Mouse (Mus musculus) CD4-positive naive resting alpha-beta T cell, adult 76 days (primary cell): ENCODE results near the gene Slc26a3. TPM values are rescaled to one million over a fixed set of nuclear protein-coding genes. Genes with fewer than 3 reads are reported as not detected.

Experiments used
- total RNA-seq: library from RNA; stranded (reverse); gene quantifications from one replicate; pipeline ENCODE4 v1.2.4, GENCODE M21; 2023

The Slc26a3 gene
- not detected for total RNA-seq

DNA sequence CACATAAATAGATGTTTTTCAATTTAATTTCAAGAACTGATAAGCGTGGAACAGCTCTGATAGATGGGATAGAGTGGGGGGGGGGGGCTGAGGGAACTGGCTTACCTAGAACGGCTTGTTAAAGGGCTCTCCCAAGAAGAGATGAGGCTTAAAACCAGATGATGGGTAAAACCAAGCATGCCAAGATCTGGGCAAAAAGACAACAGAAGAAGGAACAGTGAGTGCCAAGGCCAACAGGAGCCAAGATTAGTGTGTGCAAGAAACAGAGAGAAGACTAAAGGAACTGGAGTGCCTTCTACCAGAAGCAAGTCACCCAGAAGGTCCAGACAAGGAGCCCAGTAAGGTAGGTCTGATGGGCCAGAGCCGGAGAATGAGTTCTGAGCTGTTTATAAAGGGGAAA lies at the start of gene Slc26a3:
Gene Slc26a3, plus strand, starts transcription at position 301 of the 400 bp plus-strand sequence.

DNA sequence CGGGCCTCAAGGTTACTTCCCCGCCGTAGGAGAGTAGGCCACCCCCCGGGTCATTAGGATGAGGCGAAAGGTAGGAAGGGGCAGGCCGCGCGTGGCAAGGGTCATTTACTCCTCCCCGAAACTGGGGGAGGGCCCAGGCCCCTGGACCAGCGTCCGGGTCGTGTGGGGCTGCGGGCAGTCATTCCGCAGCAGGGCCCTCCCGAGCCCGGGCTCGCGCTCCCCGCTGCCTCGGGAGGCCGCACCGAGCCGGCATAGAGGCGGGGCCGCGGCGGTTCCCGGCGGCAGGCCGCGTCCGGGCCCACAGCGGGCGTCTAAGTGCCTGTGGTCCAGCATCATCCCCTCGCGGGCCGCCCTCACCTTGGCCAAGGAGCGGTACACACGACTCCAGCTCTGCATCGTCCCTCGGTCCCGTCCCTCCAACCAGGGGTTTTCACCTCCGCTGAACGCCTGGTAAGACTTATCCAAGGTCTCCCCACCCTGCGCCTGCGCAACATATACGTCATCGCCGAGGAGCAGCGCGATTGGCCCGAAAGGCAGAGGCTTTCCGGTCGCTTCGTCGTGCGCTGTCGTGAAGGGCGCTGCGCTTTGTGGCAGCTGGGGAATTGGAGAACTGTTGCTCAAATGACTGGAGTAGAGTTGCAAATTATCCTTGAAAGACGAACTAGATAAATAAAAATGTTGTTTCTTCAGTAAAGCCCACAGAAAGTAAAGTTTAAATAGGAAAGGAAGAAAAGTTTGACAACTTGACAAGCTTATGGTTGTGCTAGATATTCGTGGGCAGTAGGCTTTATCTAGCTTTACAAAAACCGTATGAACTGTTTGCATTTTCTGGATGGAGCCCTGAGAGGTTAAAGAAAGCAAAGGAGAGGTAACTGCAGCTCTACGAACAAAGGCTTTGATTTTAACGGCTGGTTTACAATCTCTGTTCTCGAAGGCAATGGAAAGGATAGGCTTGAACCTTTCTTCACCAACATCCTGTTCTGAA lies 39.4 kb upstream of the Slc26a3 start, which contains the start of gene Dld:
Gene Dld, minus strand, starts transcription at position 510 of the 985 bp plus-strand sequence.

DNA sequence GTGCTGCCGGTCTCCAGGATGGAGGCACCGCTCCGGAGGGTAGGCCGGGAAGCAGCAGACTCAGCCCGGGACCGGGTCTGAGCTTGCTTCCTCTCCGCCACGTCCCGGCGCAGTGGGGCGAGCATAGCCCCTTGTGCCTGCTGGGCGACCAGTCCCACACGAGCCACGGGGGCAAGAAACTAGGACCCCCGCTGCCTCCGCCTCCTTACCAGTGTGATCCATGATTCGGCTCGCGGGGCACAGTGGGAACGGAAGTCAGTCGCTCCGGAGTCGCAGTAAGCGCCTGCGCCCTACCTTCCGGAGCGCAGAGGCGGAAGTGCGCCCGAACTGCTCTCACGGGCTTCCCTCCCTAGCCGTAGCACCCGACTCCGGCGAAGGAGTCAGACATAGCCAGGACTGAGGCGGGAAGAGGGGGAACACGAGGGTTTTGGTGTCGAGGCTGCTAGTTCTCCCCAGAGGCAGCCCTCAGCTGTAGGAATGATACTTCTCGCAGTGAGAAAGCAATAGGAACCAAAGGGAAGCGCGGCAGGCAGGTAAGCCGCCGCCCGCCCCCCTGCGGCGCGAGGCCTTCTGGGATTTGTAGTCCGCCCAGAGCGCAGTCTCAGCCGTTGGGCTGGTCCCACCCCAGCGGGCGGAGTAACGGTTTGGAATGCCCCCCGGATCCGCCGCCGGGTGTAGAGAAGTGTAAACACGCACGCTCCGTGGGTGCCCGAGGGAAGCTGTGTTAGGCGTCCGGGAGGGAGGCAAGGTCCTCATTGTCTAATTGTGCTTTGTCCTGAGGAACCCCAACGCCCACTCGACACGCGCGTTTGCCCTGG lies 108.9 kb downstream of the Slc26a3 start, which contains the start of gene Cbll1:
Gene Cbll1, minus strand, starts transcription at position 303 of the 818 bp plus-strand sequence.

Other genes starting within 250 kb of the Slc26a3 start
- gene Gm6993, start 150.1 kb upstream of the Slc26a3 start, total RNA-seq: not detected
- gene Lamb1, start 125.6 kb upstream of the Slc26a3 start, total RNA-seq: not detected
- gene Dld, start 39.4 kb upstream of the Slc26a3 start, total RNA-seq: 54.5 TPM
- gene Cbll1, start 108.7 kb downstream of the Slc26a3 start, total RNA-seq: 41.8 TPM
- not detected for gene Slc26a4, start 169.1 kb downstream of the Slc26a3 start, total RNA-seq
- gene Bcap29, start 243.8 kb downstream of the Slc26a3 start, total RNA-seq: 30.2 TPM